Mouse (Mus musculus) lung, adult 2 months (tissue): ENCODE measurements around the gene Deup1. TPM values are rescaled to one million over a fixed set of nuclear protein-coding genes. Genes with fewer than 3 reads are reported as not detected.
A peak's percentile ranks its signal among the peaks of the same experiment; 100 is the strongest.

Experiments used
- DNase-seq: peaks from one replicate; pipeline ENCODE4 v3.0.0; 2022
- H3K4me1 ChIP-seq: fragments of 200-500 bp; 2 replicates; pipeline ENCODE4 v1.6.1; 2011; ENCODE audit warnings: low read length; ENCODE audit not compliant: control insufficient read depth, insufficient read depth
- H3K4me3 ChIP-seq: fragments of 200-500 bp; replicated peaks from 2 replicates; pipeline ENCODE3; 2011; ENCODE audit warnings: low read depth, mild to moderate bottlenecking, control low read depth, low read length; ENCODE audit errors: extremely low read depth
- CTCF ChIP-seq: fragments of 200-500 bp; IDR thresholded peaks from 2 replicates; pipeline ENCODE4 v1.5.1; 2011; ENCODE audit warnings: mild to moderate bottlenecking, low read length, control low read depth; ENCODE audit not compliant: insufficient read depth
- POLR2A ChIP-seq: fragments of 200-500 bp; IDR thresholded peaks from 2 replicates; pipeline ENCODE4 v1.6.1; 2011; ENCODE audit warnings: low read depth, mild to moderate bottlenecking, control low read depth, low read length, borderline replicate concordance; ENCODE audit errors: extremely low read depth
- WGBS: fragments of 180-500 bp; shearing (Covaris S2); methylation state at CpG from one replicate; pipeline ENCODE4 v1.1.7; 2018; 5-methylcytosine and 5-hydroxymethylcytosine counted together
- polyA plus RNA-seq: library from polyadenylated mRNA; depleted of rRNA; stranded (reverse); fragments of >200 nt; gene quantifications from 2 replicates; pipeline ENCODE4 v1.2.3, GENCODE M21; 2012

The Deup1 gene
- polyA plus RNA-seq, 1 experiment, result 0.56 TPM

GRCm38 (mm10) chr9:15537455-15538048 lies 90.2 kb downstream of the Deup1 start:
- TF ChIP-seq CTCF (no peak), POLR2A (no peak)
- Histone ChIP-seq H3K4me3 (no peak overlapping the region), H3K4me1 (peaks cover 20% of the 10 kb centered on the region)
- no peak for DNase-seq
- 97% methylated on average over 3 of the region's 3 CpGs for WGBS

GRCm38 (mm10) chr9:15536861-15537426 lies 90.8 kb downstream of the Deup1 start:
- H3K4me3 ChIP-seq, result no peak overlapping the region
- 72% methylated on average over 5 of the region's 5 CpGs for WGBS
- H3K4me1 ChIP-seq, result peaks cover 18% of the 10 kb centered on the region
- no peak for DNase-seq
- TF ChIP-seq POLR2A (no peak), CTCF (no peak)

GRCm38 (mm10) chr9:15535418-15535817 lies 92.3 kb downstream of the Deup1 start:
- Histone ChIP-seq H3K4me3 (no peak overlapping the region), H3K4me1 (peaks cover 18% of the 10 kb centered on the region)
- DNase-seq, result no peak
- no peak for TF ChIP-seq CTCF
- no peak for TF ChIP-seq POLR2A
- 38% methylated on average over 5 of the region's 5 CpGs for WGBS

DNA sequence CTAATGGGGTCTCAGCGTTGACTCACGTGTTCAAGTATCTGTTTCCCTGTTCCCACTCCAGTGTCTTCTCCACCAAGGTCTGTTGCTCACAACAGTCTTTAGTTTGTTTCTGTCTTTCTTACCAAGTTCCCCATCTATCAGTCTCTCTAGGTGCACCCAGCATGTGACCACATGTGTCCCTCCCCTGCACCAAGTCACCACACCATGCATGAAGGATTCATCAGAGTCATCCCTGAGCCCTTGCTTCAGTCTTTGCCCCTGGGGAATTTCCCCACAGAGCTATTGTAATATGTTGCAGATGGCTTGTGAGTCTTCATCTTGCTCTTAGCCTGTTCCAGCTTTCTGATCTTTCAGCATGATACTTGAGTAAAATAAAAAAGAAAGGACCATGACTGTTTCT lies 93.6 kb downstream of the Deup1 start:
- DNase-seq, result no peak
- WGBS, result 81% methylated on average over 2 of the region's 2 CpGs
- TF ChIP-seq CTCF (no peak), POLR2A (no peak)

DNA sequence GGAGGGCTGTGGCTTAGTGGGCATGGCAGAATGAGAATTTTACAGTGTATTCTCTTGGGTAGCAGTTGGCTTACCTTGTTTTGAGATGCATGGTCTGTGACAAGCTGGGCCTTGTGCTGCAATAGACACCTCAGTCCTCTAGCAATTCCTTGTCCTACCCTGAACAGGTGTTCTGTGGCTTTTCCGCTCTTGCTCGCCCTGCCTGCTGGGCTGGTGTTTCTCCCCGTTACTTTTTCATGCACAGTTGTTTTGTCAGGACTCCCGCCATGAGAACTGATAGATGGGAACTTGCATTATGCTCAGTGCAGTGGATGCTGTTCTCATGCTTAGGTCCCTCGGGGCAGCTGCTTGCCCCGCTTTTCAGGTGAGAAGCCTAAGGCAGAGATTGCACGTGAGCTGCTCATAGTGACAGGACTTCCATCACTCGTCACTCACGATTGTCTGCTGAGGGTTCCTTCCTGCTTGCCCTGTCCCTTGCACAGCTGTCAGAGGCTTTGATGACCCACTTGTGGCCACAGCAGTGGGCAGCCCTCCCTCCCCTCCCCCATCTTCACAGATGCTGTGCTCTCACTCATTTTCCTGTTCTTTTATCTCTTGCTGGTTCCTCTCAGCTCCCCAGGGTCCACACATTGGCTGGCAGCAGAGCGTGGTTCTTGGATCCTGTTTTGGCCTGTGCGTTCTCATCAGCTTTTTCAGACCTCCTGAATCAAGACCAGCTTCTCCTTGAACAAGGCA lies 94.2 kb downstream of the Deup1 start:
- H3K4me1 ChIP-seq, result peaks cover 36% of the 10 kb centered on the region
- H3K4me3 ChIP-seq, result no peak overlapping the region
- 76% methylated on average over 11 of the region's 11 CpGs for WGBS
- no peak for DNase-seq
- TF ChIP-seq CTCF (no peak), POLR2A (no peak)

More for the DNA sequence above, 93.6 kb downstream of the Deup1 start:
- Histone ChIP-seq H3K4me1 (peaks cover 30% of the 10 kb centered on the region), H3K4me3 (no peak overlapping the region)

- no peak for DNase-seq
- 76% methylated on average over 5 of the region's 5 CpGs for WGBS
- no peak for TF ChIP-seq CTCF
- TF ChIP-seq POLR2A, result no peak
- H3K4me1 ChIP-seq, result peaks cover 50% of the 10 kb centered on the region
- no peak overlapping the region for H3K4me3 ChIP-seq
Measured at GRCm38 (mm10) chr9:15531204-15531603, 96.5 kb downstream of the Deup1 start.

- WGBS, result 80% methylated on average over 2 of the region's 2 CpGs
- no peak for TF ChIP-seq CTCF
- no peak for TF ChIP-seq POLR2A
Measured at GRCm38 (mm10) chr9:15529965-15530320, 97.8 kb downstream of the Deup1 start.

GRCm38 (mm10) chr9:15529275-15529964 lies 98.3 kb downstream of the Deup1 start:
- Histone ChIP-seq H3K4me3 (no peak overlapping the region), H3K4me1 (peaks cover 44% of the 10 kb centered on the region)
- DNase-seq, result peak; percentile 57
- TF ChIP-seq POLR2A, result no peak
- TF ChIP-seq CTCF, result no peak
- WGBS, result 45% methylated on average over 8 of the region's 8 CpGs

More at GRCm38 (mm10) chr9:15529965-15530320, 97.8 kb downstream of the Deup1 start:
- no peak overlapping the region for H3K4me3 ChIP-seq
- DNase-seq, result no peak
- peaks cover 49% of the 10 kb centered on the region for H3K4me1 ChIP-seq

DNA sequence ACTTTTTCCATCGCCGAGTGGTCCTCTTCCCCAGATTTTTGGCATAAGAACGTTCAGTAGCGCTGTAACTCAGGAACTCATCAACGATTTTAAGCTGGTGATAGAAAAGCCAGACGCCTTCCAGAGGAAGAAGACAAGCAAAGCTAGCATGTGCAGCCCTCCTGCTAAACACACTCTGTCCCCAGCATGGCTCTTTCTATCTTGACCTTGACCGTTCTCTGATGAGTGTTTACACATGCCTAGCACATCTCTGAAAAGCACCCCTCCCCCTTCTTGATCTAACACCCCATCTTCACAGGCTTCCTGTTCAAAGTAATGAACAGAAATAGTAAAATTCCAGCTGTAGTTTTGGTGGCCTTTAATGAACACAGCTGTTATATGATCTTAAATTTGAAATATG lies 99.4 kb downstream of the Deup1 start:
- WGBS, result 44% methylated on average over 7 of the region's 7 CpGs
- Histone ChIP-seq H3K4me3 (no peak overlapping the region), H3K4me1 (peaks cover 46% of the 10 kb centered on the region)
- no peak for DNase-seq
- TF ChIP-seq CTCF, result no peak
- TF ChIP-seq POLR2A, result no peak
